Mouse (Mus musculus): ENCODE measurements around the gene Ovch2.
"Not testable (repeated sequence)": the region's sequence is repeated elsewhere in the genome, so short reads cannot be mapped to it uniquely, and the experiment has no call there.

Ovch2 gene

DNA sequence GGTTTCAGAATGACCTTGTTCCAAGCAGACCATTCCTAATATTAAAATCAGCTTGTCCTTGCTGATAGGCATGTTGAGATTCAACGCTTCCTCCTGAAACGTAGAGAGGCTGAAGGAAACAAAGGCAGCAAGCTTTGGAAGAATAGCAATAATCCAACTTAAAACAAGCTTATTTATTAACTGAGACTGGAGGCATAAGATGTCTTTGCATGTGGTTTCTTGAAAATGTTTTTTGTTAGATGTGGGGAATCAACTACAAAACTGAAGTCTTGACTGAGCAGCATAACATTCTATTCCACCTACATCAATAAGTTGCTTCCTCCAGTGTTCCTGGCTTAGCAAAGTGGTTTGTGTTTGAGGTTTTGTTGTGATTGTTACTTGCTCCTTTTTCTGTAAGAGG, at the start of gene Ovch2:
Gene Ovch2 (minus strand): TSS at position 101 of the 400 bp plus-strand sequence.
- DNase-seq = no peak

- DNase-seq = not testable (repeated sequence)
Measured at GRCm38 (mm10) chr7:107847390-107847789, 46.4 kb upstream of the Ovch2 start, which contains the start of gene Olfr470. Gene Olfr470, minus strand, starts transcription at chr7:107847490.

DNA sequence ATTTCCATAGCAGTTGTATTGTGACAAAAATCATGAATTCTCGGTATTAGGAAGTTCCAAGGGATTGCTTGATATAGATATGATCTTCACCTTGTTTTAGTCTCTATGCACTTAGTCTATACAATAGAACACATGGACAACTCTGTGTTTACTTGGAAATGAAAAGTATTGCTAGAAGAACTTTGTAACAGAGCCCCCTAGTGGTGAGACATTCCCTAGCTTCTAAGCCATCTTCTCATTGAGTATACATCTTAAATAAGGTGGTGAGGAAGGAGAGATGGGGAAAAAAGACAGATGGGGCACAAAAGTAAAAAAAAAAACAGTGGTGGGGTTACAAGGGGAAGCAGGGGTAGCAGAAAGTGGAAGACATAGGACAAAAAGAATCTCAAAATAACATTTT, 40.7 kb upstream of the Ovch2 start:
- peak; percentile 3 for DNase-seq

DNA sequence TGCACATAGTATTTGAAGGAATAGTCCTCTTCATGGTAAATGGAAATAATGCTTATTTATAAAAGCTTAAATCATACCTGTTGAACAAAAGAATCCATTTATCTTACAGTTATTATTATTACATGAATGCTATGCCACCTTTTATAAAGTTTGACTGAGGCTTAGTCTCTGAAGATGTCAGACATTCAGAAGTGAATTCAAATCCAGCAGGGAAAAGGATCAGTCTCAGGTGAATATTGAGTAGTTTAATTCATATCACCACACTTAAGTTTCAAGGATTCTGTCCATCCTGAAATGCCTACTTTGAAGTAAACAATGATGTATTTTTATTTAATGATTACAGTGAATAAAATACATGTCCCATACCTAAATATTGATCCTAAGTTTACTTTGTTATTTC, 24.4 kb upstream of the Ovch2 start, which contains the start of gene Olfr469:
Gene Olfr469 (minus strand): TSS at position 101 of the 400 bp plus-strand sequence.
- DNase-seq = not testable (repeated sequence)

- not testable (repeated sequence) for DNase-seq
Measured at GRCm38 (mm10) chr7:107823867-107824266, 22.9 kb upstream of the Ovch2 start.

DNA sequence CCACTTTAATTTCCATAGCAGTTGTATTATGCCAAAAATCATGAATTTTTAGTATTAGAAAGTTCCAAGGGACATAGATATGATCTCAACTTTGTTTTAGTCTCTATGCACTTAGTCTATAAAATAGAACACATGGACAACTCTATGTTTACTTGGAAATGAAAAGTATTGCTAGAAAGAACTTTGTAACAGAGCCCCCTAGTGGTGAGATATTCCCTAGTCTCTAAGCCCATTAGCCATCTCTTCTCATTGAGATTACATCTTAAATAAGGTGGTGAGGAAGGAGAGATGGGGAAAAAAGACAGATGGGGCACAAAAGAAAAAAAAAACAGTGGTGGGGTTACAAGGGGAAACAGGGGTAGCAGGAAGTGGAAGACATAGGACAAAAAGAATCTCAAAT, 18.4 kb upstream of the Ovch2 start:
- DNase-seq = peak; percentile 14

DNA sequence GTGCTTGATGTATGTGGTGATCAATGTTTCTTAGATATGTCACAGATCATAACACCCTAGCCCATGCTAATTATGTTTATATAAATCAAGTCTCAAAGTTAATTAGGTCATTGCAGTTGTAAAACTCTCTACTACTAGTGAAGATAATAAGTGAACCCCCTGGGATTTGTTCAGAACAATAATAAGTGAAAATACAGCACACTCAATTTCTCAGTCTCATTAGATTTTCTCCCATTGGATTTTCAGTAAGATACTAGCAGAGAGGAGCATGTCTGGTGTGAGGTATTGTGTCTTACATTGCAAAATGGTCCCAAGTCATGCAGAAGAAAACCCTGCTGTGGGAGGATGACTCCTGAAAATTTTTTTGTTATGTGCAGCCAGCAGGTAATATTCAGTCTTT, 11.0 kb upstream of the Ovch2 start, which contains the start of gene Olfr467:
Gene Olfr467 (plus strand): TSS at position 301 of the 400 bp plus-strand sequence.
- no peak for DNase-seq

DNA sequence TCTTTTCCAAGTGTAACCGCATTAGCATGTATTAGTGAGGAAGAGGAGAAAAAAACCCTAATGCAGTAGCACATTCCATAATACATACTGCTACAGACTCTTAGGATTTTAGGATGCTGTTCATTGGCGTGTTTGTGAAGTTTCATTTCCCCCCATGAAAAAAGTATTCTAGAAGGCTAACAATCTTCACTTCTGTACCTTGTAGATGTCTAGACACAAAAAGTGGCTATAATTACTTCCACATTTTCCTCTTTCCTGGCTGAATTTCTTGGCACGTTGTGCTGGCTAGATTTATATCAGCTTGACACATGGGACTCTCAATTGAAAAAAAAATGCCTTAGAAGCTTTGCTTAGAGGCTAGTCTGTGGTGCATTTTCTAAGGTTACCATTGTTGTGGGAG, 1.1 kb upstream of the Ovch2 start:
- DNase-seq = no peak

GRCm38 (mm10) chr7:107796500-107796899, 4.5 kb downstream of the Ovch2 start:
- no peak for DNase-seq

DNA sequence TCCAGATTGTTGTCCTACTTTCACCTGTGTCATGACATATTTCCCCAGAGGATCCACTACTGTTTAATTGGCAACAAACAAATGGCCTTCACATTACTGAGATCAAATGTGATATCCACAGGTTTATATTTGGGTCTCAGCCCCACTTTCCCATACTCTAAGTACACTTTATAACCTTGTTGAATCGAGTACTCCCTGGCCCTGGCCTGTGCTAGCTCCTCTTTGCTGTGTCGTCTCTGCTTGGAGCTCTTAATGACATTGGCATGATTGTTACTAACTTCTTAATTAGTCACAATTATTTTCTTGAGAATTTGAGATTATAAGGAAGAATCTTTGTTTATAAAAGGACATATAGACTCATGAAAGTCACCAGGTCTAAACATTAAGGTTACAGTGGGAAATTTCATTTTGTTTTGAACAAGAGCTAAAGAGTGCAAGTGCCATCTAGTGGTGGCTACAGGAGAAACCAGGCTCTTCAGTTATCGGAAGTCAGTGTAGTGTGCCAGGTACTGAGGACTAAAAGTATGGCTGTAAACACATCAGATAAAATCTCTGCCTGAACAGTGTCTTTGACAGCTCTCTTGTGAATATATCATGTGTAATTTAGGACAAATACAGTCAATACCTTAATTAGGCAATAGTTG, 12.9 kb downstream of the Ovch2 start:
- peak; percentile 40 for DNase-seq

DNA sequence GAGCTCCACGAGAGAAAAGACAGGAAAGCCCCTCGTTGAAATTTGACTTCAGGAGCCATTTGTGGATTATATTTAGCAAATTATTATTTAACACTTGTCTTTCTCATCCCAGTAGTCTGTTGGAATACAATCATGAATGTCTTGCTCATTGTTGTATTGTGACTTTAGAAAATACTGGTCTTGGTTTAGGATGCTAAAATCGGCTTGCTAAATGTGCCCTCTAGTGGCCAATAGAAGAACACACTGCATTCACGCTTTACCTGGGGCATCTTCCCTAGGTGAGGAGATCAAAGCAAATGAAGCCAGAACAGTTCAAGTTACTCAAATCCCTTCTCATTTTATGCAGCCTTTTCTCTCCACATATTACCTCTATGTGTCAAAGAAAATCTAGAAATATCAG, 21.4 kb downstream of the Ovch2 start:
- peak; percentile 18 for DNase-seq

DNA sequence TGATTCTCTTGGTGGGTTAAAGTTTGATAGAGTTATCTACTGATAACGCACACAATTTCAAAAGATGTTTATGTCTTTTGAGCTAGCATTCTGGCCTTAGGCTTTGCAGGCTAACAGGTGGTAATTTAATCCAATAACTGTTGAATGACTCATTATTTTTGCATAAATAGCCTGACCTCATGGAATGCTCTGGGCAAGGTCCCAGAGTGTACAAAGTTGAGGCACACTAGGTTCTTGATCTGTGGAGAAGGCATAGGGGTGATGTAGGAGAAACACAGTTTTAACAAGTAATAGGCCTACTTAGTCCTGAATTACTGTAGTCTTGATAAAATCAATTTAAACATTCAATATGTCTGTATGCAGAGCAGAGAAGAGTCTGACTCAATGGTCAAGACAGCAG, 22.8 kb downstream of the Ovch2 start:
- no peak for DNase-seq

DNA sequence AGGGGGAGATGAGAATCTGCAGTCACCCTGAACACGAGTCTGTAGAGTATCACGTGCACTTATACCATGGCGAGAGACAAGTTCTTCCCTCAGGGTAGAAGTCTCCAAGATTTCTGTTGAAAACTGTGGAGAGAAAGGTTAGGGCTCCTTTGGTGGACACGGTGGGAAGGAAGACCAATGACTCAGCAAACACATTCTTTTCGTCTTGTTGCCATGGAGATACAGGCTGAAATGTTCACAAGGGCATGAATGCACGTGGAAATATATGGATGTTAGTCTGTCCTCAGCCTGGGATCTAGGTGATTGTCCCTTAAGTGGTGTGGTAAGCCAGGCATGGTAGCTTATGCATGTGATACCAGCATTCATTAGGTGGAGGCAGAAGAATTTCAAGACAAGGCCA, 30.2 kb downstream of the Ovch2 start:
- DNase-seq = no peak

- peak; percentile 17 for DNase-seq
Measured at GRCm38 (mm10) chr7:107757308-107758151, 43.5 kb downstream of the Ovch2 start, which contains the start of gene Cyb5r2. Gene Cyb5r2, minus strand, starts transcription at chr7:107758032.

DNA sequence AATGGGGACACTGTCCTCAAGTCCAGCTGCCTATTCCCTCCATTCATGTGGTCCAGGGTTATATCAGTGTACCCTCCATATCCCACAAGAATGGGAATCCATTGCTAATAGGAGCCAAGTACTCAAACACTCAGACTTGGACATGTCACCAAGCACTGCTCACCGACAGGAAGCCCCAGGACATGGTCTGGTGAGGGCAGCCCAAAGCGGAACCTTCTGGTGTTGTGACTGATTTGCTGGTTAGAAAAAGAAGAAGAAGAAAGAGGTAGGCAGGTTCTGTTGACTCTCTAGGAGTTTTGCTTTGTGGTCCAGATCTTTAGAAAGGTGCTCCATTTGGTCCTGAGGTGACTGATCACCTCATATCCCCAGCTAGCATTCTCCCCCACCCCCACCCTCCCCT, 44.3 kb downstream of the Ovch2 start:
- DNase-seq = no peak

GRCm38 (mm10) chr7:107755905-107756304, 45.1 kb downstream of the Ovch2 start:
- no peak for DNase-seq

GRCm38 (mm10) chr7:107752031-107752520, 48.9 kb downstream of the Ovch2 start:
- DNase-seq = no peak

DNA sequence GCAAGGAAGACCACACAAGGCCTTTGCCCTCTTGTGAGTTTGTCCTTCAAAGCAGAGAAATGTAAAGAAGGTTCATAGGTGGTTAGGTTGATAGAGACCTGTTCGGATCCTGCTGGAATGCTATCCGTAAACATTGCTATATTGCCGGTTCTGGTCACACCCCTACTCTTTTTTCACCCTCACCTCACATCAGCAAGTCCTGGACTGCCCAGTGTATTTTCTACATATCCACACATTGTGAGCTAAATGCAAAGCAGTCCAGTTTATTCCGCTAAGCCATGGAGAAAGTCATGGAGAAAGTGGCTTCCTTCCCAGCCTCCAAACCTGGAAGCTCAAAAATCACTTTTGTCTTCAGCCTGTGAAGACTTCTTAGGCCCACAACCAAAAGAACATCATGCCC, 51.3 kb downstream of the Ovch2 start:
- DNase-seq = no peak

GRCm38 (mm10) chr7:107749270-107749669, 51.7 kb downstream of the Ovch2 start:
- DNase-seq = peak; percentile 32

DNA sequence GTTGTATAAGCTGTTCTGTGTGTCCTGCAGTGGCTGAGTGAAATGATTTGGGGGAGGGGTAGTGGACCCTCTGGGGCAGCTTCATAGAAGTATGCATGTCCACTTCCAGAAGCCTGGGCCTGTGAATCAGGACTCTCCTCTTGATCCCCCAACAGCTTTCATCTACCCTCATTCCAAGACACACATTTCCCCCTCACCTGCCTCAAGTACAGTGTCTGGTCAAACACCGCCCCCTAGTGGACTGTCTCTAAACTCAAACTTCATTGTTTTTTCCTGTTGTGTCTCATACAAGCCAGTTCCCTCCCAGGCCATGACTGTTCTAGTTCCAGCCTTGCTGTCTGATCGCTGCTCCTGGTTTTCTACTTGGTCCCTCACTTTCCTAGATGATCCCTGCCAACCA, 53.1 kb downstream of the Ovch2 start:
- peak; percentile 61 for DNase-seq

- no peak for DNase-seq
Measured at GRCm38 (mm10) chr7:107747476-107747875, 53.5 kb downstream of the Ovch2 start.

DNA sequence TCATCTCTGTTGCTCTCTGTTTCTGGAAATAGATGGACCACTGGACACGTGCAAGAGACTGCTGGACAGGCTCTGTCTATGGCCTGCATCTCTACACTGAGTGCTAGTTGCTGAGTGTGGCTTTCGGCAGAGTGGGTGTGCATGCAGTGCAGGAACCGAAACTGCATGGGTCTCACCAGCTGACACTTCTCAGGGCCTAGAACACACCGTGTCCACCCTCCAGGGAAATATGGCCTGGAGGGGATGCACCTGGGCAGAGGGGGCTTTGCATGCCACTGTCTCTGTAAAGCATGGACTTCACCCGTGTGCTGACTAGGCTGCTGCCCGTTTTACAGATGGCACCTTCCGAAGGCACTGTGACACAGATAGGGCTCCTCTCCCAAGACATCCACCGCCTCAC, 55.0 kb downstream of the Ovch2 start:
- DNase-seq = no peak

DNA sequence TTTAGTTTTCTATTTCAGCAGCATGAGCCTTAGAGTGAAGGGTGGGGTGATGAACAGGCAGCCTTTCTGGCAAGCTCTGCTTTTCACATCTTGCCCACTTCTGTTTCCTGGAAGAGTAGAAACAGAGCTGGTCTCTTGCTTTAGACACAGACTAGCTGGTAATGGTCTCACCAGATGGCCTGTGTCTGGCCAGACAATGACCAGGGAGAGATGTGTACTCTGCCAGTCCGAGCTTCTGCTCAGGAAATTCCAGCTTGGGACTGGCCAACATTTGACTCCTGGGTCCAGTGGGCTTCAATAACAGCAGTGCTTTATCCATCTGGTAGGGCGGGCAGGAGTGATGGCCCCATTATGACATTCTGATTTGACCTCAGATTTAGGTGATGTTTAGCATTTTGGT, 55.9 kb downstream of the Ovch2 start:
- DNase-seq = no peak

DNA sequence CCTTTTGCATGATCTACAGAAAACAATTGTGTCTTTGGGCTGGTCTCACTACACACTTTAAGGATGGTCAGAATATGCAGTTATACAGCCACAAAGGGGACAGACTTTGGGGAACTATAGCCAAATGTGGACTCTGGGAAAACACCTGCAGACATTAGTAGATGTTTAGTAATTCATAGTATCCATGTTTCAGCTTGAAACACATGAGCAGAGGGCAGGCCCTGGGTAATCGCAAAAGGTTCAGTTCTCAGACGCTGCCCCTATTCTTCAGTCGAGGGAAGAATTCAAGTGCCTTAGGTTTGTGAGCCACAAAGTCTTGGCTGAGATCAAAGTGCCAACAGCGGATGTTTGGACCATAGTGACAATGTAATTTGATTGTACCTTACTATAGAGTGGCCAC, 56.6 kb downstream of the Ovch2 start:
- no peak for DNase-seq
